Mouse (Mus musculus) E14TG2a.4 (cell line): Measurements from ENCODE around the gene Csk.

Source experiments
- CTCF ChIP-seq: conservative IDR thresholded peaks from 2 replicates; pipeline ENCODE4 v1.5.1; 2014; ENCODE audit warnings: low read length
- NANOG ChIP-seq: IDR thresholded peaks from 2 replicates; pipeline ENCODE4 v1.6.1; 2014; ENCODE audit warnings: borderline replicate concordance, low read length, mixed read lengths
- POU5F1 ChIP-seq: IDR thresholded peaks from 2 replicates; pipeline ENCODE4 v1.6.1; 2014; ENCODE audit warnings: low read length, borderline replicate concordance

- no peak for TF ChIP-seq CTCF
- TF ChIP-seq POU5F1 = no peak
- no peak for TF ChIP-seq NANOG
These were observed 3.4 kb upstream of the Csk start for GRCm38 (mm10) chr9:57656631-57657350.
